Mouse (Mus musculus): Measurements from ENCODE around the gene Clic6.

Clic6 gene

GRCm38 (mm10) chr16:92535258-92535657 lies 49.7 kb downstream of the Clic6 start:
- no peak for DNase-seq

DNA sequence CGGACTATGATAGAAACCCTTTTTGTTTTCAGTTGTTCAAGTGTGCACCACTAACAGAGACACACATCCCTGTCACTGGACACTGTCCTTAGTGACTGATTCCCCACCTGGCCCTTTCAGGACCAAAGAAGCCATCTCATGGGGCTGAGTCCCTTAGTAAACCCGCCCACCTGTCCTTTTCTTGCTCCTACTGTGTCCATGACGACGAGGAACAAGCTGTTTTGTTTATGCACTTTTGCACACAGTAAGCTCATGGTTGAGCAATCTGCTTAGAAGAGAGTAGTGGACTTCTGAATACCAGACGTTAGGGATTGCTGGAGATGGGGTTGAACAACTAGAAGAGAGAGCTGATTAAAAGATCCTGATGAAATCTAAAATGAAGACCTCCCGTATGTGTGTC lies 52.8 kb downstream of the Clic6 start:
- DNase-seq = no peak

DNA sequence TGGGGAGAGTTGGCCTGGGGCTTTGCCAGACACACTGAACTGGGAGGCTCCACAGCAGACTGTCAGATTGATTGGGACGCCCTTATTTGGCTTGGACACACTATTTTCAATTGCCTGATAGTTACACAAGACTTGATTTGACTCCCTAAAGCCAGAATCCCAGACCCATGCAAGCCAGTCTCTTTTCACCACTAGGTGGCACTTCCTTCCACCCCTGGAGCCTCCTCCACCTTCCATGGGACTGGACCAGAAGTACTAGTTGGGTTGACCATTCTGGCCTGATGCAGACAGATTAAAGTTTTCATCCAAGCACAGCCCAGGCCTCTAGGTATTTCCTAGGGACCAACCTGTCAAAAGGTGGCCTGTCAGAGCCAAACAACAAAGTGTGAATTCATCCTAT lies 58.7 kb downstream of the Clic6 start:
- DNase-seq = peak in 1 of 2 experiments; percentile 15

- DNase-seq = no peak
These were observed 63.1 kb downstream of the Clic6 start for GRCm38 (mm10) chr16:92548651-92549050.

DNA sequence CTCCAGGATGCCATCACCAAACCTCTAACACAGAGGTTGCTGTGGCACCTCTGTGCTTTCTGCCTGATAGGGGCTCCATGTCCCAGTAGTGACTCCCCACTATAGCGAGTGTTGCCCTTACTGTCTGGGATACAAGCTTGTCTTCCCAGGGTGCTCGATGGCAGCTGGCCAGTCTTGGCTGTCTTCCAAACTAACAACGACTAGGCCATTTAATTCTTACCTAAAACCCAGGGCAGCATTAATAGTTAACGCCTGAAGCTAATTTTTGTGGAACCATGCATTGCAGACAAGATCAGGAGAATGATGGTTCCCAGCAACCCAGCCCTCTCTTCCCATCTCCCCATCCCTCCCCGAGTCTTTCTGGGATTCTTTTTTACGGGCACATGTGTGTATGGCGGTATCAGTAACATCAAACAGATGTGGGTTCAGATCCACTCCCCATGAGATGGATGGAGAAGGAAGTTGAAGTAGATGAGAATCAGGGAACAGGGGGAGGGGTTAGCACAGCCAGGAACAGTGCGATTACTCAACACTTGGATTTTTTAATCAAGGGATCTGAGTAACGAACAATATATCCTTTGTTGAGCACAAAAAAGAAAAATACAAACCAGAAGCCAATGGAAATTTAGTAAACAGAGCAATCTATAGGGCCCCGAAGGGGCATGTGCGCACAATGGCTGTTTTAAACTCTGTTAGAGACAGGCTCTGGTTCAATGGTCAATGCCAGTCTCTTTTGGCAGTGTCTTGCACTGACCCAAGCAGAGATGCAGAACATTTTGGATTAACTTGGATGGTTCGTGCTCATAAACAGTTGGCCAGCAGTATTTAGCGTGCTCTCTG lies 66.0 kb downstream of the Clic6 start:
- no peak for DNase-seq

- no peak for DNase-seq
These were observed 66.5 kb downstream of the Clic6 start for GRCm38 (mm10) chr16:92552106-92552382.

DNA sequence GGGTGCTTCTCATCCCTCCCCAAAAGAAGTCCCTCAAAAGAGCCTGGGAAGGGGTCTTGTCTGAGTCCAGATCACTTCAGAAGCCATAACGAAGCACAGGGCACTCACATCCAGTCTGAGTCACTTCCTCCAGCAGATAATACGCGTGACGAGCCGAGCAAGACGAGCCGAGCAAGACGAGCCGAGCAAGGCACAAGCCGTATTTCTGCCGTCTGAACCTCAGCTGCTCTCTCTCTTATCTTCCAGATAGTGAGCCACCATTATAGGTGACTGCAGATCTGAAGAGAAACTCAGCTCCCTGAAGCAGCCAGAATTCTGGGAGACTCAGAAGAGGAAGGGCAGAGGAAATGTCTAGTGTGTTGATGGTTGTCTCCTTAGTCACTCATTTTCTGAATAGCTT lies 67.3 kb downstream of the Clic6 start:
- DNase-seq = no peak

DNA sequence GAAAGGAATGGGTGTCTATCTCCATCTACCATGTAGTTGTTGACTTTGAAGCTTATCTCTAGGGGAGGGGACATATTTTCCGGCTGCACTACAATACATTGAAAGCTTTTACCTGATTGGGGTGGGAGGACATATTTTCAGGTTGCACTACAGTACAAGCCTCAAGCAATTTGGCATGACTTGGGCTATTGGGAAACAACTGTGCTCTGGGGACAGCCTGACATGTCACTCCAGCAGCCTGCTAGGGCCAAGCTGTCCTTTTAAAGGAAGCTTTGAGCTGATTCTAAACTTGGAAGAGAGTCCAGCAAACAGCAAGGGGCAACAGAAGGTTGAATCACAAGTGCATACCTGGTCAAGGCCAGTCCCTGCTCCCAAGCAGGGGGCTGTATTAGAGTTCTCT lies 69.5 kb downstream of the Clic6 start:
- DNase-seq = no peak

GRCm38 (mm10) chr16:92565291-92565690 lies 79.8 kb downstream of the Clic6 start:
- no peak for DNase-seq

- DNase-seq = peak; percentile 76 to 84
These were observed 80.2 kb downstream of the Clic6 start for GRCm38 (mm10) chr16:92565708-92566107.

- DNase-seq = no peak
These were observed 80.6 kb downstream of the Clic6 start for GRCm38 (mm10) chr16:92566146-92566545.

- no peak for DNase-seq
These were observed 85.7 kb downstream of the Clic6 start for GRCm38 (mm10) chr16:92571246-92571645.

DNA sequence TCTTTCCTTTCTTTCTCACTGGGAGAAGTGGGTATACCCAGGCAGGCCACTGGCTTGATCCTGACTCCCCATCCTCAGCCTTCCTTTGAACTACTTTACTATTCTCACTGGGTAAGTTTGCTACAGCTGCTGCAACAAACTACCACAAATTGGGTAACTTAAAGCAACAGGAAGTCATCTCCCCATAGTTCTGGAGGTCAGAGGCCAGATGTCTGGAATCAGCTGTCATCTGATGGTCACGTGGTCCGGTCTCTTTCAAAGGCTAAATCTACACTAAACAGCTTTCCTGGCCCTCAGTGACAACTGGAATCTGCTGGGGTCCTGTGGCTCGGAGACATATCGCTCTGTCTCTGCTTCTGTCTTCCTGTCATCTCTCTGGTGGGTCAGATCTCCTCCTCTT lies 87.7 kb downstream of the Clic6 start:
- no peak for DNase-seq

- DNase-seq = no peak
These were observed 90.3 kb downstream of the Clic6 start for GRCm38 (mm10) chr16:92575792-92576191.

- DNase-seq = no peak
These were observed 91.8 kb downstream of the Clic6 start for GRCm38 (mm10) chr16:92577381-92577780.

- no peak for DNase-seq
These were observed 93.5 kb downstream of the Clic6 start for GRCm38 (mm10) chr16:92578915-92579653.

DNA sequence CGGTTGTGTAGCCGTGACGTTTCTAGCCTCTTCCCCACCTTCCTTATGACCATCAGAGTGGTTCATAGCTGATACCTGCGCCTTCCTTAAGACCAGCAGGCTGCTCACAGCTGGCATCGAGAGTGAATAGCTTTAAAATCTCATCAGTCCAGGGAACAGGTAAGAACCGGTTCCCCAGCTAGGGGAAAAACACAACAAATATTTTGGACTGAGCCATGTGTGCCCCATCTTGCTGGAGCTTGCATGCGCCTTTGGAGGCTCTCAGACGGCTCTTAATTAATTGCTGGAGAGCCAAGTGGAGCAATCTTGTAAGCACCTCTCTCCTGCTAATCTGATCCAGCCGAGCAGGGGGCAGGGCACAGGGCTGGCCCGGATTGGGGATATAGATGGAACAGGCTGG lies 95.4 kb downstream of the Clic6 start:
- DNase-seq = no peak

- DNase-seq = no peak
These were observed 96.2 kb downstream of the Clic6 start for GRCm38 (mm10) chr16:92581767-92582166.

DNA sequence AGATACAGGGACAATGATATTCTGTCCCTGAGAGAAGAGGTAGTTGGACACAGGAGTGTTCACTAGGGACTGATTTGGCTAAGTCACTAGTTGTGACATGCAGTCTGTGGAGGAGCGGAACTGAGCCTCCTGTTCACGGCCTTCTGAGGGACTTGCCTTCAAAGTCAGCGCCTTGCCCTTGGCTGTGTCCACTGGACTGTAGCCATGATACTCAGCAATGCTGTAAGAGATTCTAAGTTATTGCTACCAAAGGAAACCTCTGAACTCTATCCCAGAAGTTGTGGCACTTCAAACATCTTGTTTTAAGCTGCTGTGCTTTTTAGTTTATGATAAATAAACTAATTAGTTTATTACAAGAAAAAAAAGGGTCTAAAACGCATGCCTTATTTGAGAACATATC lies 102.3 kb downstream of the Clic6 start:
- no peak for DNase-seq
